Mouse (Mus musculus) midbrain, embryonic 13.5 days (tissue): Measurements from ENCODE around the gene Nacc1. TPM values are rescaled to one million over a fixed set of nuclear protein-coding genes. Genes with fewer than 3 reads are reported as not detected.
A peak's percentile ranks its signal among the peaks of the same experiment; 100 is the strongest.

Experiments
- ATAC-seq: fragments of 200-750 bp; cut with Nextera tagmentation; 2 replicates; pipeline ENCODE4 v1.8.0; 2017; ENCODE audit warnings: mild to moderate bottlenecking, moderate TSS enrichment, moderate library complexity
- H3K27ac ChIP-seq: fragments of 300-500 bp; sonication (generic); 2 replicates; pipeline ENCODE4 v1.5.1; 2015; ENCODE audit warnings: inconsistent platforms, mild to moderate bottlenecking, moderate library complexity
- H3K27me3 ChIP-seq: fragments of 300-500 bp; sonication (generic); 2 replicates; pipeline ENCODE4 v1.6.1; 2015; ENCODE audit warnings: mild to moderate bottlenecking, inconsistent platforms
- H3K36me3 ChIP-seq: fragments of 300-500 bp; sonication (generic); 2 replicates; pipeline ENCODE4 v1.6.1; 2015; ENCODE audit warnings: mild to moderate bottlenecking, inconsistent platforms
- H3K4me1 ChIP-seq: fragments of 300-500 bp; sonication (generic); replicated peaks from 2 replicates; pipeline ENCODE4 v1.6.1; 2015; ENCODE audit warnings: inconsistent platforms
- H3K4me2 ChIP-seq: fragments of 300-500 bp; sonication (generic); replicated peaks from 2 replicates; pipeline ENCODE4 v1.6.1; 2015; ENCODE audit warnings: moderate library complexity, mild to moderate bottlenecking, inconsistent platforms
- H3K4me3 ChIP-seq: fragments of 300-500 bp; sonication (generic); replicated peaks from 2 replicates; pipeline ENCODE4 v1.5.1; 2015; ENCODE audit warnings: mild to moderate bottlenecking, inconsistent platforms
- H3K9ac ChIP-seq: fragments of 300-500 bp; sonication (generic); replicated peaks from 2 replicates; pipeline ENCODE4 v1.6.1; 2015; ENCODE audit warnings: mild to moderate bottlenecking, inconsistent platforms
- H3K9me3 ChIP-seq: fragments of 300-500 bp; sonication (generic); 2 replicates; pipeline ENCODE4 v1.6.1; 2016; ENCODE audit warnings: mild to moderate bottlenecking, inconsistent platforms
- WGBS: fragments of 180-500 bp; shearing (Covaris S2); methylation state at CpG from one replicate; pipeline ENCODE4 v1.1.7; 2015; 5-methylcytosine and 5-hydroxymethylcytosine counted together
- polyA plus RNA-seq: library from polyadenylated mRNA; unstranded; fragments of >200 nt; fragmentation: Nextera tagmentation; extraction: Ambion mirVana; gene quantifications from 2 replicates; pipeline ENCODE4 v1.2.1, GENCODE M21; 2015

Gene Nacc1
- 16.8 and 17.3 TPM in 2 replicates for polyA plus RNA-seq

DNA sequence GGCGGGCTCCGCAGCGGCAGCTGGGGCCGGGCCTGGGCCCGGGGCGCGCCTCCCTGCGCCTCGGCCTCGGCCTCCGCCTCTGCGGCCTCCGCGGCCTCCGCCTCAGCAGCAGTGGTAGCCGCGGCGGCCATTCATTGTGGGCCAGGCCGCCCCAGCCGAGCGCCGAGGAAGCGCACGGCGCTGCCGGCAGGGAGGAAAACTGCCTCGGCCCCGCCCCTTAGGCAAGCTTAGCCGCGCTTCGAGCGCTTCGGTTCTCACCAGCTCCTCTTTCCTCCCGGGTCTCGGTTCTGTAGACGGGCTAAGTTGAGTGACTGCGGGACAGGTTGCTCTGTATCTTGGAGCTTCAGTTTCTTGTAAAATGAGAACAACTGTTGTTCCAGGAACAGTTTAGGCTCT lies at the start of gene Nacc1:
TSS of gene Nacc1 (minus strand) at position 158 of the 396 bp plus-strand sequence.
- H3K27me3 ChIP-seq = no peaks in the 10 kb centered on the region
- H3K27ac ChIP-seq = peak within 1 kb of the TSS; percentile 93
- H3K9me3 ChIP-seq = no peaks in the 10 kb centered on the region
- H3K9ac ChIP-seq = peak within 1 kb of the TSS; percentile 100
- H3K4me2 ChIP-seq = peak within 1 kb of the TSS; percentile 93
- peak within 1 kb of the TSS; percentile 99 for H3K4me3 ChIP-seq
- peak; percentile 87 for ATAC-seq
- peaks cover 51% of the 10 kb centered on the region for H3K4me1 ChIP-seq
- H3K36me3 ChIP-seq = peaks cover 18% of the 10 kb centered on the region
- WGBS = 1% methylated on average over 37 of the region's 37 CpGs

DNA sequence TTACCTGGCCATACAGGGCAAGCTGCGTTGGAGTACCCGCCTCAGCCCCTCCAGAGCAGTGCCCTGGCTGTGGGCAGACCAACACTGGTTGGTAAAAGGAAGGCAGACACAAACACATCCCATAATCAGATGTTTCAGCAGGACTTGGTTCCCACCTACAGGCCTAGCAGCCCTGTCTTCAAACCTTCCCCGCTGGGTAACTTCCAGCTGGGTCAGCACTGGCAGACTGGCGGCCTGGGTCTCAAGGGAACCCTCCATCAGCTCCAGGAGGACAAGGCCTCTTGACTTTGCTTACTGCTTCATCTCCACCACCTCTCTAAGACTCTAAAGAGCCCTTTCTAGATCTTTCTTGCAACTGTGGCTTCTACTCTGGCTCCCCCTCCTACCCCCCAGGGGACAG lies 48.9 kb upstream of the Nacc1 start:
- 85% methylated on average over 4 of the region's 4 CpGs for WGBS
- ATAC-seq = no peak
- Histone ChIP-seq H3K4me3 (no peak overlapping the region), H3K9ac (0 out of 2 replicates have a peak overlapping the region, but pooled peaks have one; percentile 5), H3K4me2 (no peak overlapping the region), H3K4me1 (peaks cover 76% of the 10 kb centered on the region), H3K27me3 (peaks cover 89% of the 10 kb centered on the region), H3K9me3 (no peaks in the 10 kb centered on the region), H3K27ac (no peak overlapping the region), H3K36me3 (no peaks in the 10 kb centered on the region)

DNA sequence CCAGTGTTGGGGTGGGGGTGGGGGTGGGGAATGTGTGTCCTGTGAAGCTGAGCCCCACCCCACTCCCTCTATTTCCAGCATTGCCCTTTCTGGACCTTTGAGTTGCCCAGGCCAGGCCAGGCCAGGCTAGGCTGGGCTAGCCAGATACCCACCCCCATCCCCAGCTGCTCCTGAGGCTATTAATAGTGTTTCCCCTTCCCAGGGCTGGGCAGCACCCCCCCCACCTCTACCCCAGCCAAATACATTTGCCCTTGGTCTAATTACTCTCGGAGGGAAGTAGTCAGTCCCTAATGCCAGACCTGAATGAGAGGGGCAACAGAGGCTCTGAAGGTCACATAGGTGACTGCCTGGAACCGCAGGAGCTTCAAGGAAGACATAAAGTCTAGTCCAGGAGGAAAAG lies 47.9 kb upstream of the Nacc1 start:
- ATAC-seq = no peak
- no peak overlapping the region for H3K4me2 ChIP-seq
- H3K4me1 ChIP-seq = peaks cover 77% of the 10 kb centered on the region
- H3K27ac ChIP-seq = no peak overlapping the region
- peaks cover 79% of the 10 kb centered on the region for H3K27me3 ChIP-seq
- H3K9ac ChIP-seq = no peak overlapping the region; the same call in 1 of the 2 replicates
- 35% methylated on average over 2 of the region's 2 CpGs for WGBS
- no peak overlapping the region for H3K4me3 ChIP-seq
- H3K9me3 ChIP-seq = no peaks in the 10 kb centered on the region
- H3K36me3 ChIP-seq = no peaks in the 10 kb centered on the region

DNA sequence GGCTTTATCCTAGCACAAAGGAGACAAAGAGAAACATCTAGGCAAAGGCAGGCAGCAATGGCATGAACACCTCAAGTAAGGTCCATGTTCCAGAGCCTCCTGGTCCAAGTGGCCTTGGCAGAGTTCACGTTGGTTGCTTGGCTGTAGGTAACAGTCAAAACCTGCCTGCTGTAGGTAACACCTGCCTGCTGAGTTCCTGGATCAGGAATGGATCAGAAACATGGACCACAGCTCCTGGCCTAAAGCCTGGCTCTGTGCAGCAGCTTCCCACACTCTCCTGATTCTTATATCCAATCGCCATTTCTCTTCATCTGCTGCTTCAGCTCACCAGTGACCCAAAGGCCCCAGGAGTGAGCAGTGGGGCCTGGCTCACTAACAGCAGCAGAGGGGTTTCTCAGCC lies 47.0 kb upstream of the Nacc1 start:
- H3K4me2 ChIP-seq = no peak overlapping the region
- H3K9me3 ChIP-seq = no peaks in the 10 kb centered on the region
- no peak overlapping the region for H3K27ac ChIP-seq
- 0 out of 2 replicates have a peak overlapping the region, but pooled peaks have one; percentile 2 for H3K9ac ChIP-seq
- no peaks in the 10 kb centered on the region for H3K36me3 ChIP-seq
- 88% methylated on average over 2 of the region's 2 CpGs for WGBS
- peaks cover 78% of the 10 kb centered on the region for H3K4me1 ChIP-seq
- H3K27me3 ChIP-seq = peaks cover 70% of the 10 kb centered on the region
- no peak for ATAC-seq
- H3K4me3 ChIP-seq = no peak overlapping the region

DNA sequence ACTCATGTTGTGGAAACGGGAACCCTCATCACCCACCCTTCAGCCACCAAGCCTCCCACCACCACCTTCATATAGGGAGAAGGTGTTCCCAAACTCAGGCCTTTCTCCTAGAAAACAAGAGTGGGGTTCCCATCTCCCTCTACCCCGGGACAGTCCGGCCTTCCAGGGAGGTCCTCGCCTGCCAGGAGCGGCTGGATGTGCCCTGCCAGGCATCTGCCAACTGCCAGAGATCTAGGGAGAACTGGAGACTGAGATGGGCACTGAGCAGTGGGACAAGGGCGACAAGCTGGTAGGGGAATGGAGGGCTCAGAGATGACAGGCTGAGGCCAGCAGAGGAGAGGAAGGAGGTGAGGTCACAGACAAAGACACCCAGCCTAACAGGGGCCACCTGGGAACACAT lies 46.3 kb upstream of the Nacc1 start:
- H3K4me3 ChIP-seq = no peak overlapping the region
- H3K9me3 ChIP-seq = no peaks in the 10 kb centered on the region
- peaks cover 63% of the 10 kb centered on the region for H3K27me3 ChIP-seq
- ATAC-seq = no peak
- H3K4me1 ChIP-seq = peaks cover 79% of the 10 kb centered on the region
- no peak overlapping the region for H3K4me2 ChIP-seq
- WGBS = 84% methylated on average over 6 of the region's 6 CpGs
- no peaks in the 10 kb centered on the region for H3K36me3 ChIP-seq
- no peak overlapping the region for H3K27ac ChIP-seq
- no peak overlapping the region for H3K9ac ChIP-seq

DNA sequence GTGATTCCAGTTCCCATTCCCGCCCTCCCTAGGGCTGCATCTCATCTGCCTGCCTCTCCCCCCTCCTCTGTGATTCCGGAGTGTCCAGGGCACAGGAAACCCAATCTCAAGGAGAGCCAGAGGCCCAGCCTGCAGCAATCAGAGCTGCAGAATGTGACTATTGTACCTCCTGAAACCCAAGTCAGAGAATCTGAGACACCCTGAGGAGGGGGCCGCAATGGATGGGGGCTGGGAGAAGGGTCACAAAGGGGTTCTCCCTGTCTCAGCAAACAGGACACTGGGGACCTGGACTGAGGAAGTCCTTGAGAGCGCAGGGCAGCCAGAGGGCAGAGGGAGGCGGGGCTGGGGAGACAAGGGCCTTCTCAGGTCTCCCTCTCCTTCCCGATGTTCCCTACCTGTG lies 45.3 kb upstream of the Nacc1 start:
- Histone ChIP-seq H3K27me3 (peaks cover 53% of the 10 kb centered on the region), H3K4me1 (peaks cover 79% of the 10 kb centered on the region), H3K36me3 (no peaks in the 10 kb centered on the region), H3K9ac (peak overlapping the region; percentile 36; the same call in 1 of the 2 replicates), H3K9me3 (no peaks in the 10 kb centered on the region), H3K27ac (0 out of 2 replicates have a peak overlapping the region, but pooled peaks have one; percentile 90), H3K4me2 (no peak overlapping the region), H3K4me3 (no peak overlapping the region)
- 67% methylated on average over 6 of the region's 6 CpGs for WGBS
- ATAC-seq = no peak

DNA sequence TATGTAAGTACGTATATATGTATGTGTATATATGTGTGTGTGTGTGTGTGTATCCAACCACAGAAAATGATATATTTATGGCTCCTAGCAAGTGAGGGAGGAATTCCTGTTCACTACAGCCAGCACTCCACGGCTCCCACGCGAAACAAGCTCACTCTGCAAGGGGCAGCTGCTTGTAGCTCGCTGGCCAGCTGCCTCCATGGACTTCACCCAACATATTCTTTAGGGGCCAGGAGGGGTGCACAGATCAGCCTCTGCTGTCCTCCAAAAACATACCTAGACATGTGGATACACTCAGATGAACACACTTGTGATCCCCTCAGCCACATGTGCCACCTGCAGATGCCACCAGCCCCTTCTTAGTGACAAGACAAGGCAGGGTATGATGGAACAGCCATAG lies 44.9 kb upstream of the Nacc1 start:
- Histone ChIP-seq H3K4me1 (peaks cover 78% of the 10 kb centered on the region), H3K4me3 (no peak overlapping the region), H3K36me3 (peaks cover 2% of the 10 kb centered on the region; the same call in 1 of the 2 replicates), H3K9ac (0 out of 2 replicates have a peak overlapping the region, but pooled peaks have one; percentile 36), H3K9me3 (no peaks in the 10 kb centered on the region), H3K27me3 (peaks cover 49% of the 10 kb centered on the region), H3K4me2 (no peak overlapping the region), H3K27ac (peak overlapping the region; percentile 90; the same call in 1 of the 2 replicates)
- 78% methylated on average over 5 of the region's 5 CpGs for WGBS
- no peak for ATAC-seq

DNA sequence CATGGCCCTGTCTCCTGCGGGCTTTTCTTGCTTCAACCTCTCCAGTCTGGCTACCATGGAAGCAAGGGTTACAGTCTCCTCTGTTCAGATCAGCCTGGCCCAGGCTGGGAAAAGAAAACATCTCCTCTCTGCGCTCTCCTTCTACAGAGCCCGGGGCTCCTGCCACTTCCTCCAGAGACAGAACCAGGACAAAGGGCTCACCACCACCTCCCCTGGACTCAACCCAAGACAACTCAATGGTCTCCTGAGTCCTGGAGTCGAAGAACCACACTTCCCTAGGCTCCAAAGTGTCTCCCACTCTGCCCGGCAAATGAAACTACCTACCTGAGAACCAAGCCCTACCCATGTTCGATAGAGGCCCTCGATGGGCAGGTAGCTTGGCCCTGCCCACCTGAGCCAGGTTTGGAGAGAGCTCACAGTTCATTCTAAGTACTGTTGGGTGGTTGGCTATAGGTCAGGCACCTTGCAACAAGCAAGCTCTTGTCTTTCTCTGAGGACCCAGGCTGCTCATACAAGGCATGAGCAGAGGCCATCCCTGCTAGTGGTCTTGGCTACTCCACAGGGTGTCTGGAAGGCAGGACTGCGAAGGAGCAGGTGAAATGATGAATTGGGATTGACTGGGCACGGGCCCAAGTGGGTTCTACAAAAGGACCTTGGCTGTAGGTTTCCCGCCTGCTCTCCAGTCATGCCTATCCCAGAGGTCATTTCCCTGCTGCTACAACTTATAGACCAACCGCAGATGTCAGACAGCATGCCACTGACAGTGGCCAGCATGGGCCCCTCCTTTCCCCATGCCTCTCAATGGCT lies 43.9 kb upstream of the Nacc1 start:
- Histone ChIP-seq H3K4me2 (no peak overlapping the region), H3K27ac (peak overlapping the region; percentile 90), H3K4me3 (no peak overlapping the region), H3K4me1 (peaks cover 74% of the 10 kb centered on the region), H3K36me3 (peaks cover 3% of the 10 kb centered on the region; the same call in 1 of the 2 replicates), H3K27me3 (peaks cover 39% of the 10 kb centered on the region), H3K9ac (peak overlapping the region; percentile 4; the same call in 1 of the 2 replicates), H3K9me3 (no peaks in the 10 kb centered on the region)
- WGBS = 68% methylated on average over 11 of the region's 11 CpGs
- no peak for ATAC-seq

DNA sequence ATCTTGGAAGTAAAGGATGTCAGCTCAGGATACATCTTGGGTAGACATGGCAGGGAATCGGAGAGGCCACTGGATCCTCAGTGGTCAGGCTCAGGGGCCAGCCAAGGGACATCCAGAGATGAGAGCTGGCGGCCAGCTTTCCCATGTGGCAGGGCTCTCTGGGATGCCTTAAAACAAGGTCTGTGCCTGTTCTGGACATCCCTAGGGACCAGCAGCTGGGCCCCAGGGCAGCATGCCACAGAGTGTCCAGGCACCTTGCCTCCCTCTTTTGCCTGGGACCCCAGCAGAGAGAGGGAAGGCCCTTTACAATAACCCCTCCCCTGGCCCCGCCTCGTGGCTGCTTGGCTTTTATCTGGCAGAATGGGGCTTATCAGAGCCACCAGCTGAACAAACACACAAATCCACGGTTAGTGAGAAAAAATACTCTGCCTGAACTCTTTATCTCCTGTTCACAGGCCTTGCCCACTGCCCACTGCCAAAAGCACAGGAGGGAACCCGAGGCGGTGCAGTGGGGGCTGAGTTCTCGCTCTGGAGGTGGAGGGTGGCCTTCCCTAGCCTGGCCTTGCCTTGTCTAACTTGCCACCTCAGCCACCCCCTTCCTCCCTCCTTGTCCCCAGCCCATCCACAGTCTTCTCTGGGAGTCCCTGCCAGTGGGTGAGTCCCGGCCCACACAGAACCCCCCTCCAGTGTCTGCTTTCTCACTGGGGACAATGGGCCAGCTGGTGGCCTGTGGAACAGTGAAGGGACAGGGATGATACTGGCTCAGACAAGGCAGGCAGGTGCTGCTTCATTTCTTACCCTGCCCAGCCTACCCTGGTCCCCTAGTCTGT lies 43.1 kb upstream of the Nacc1 start:
- H3K36me3 ChIP-seq = peaks cover 3% of the 10 kb centered on the region; the same call in 1 of the 2 replicates
- peaks cover 32% of the 10 kb centered on the region for H3K27me3 ChIP-seq
- no peaks in the 10 kb centered on the region for H3K9me3 ChIP-seq
- no peak overlapping the region for H3K4me3 ChIP-seq
- WGBS = 28% methylated on average over 9 of the region's 9 CpGs
- H3K4me1 ChIP-seq = peaks cover 75% of the 10 kb centered on the region
- peak overlapping the region; percentile 10; the same call in 1 of the 2 replicates for H3K9ac ChIP-seq
- ATAC-seq = peak; percentile 70
- H3K4me2 ChIP-seq = no peak overlapping the region
- H3K27ac ChIP-seq = peak overlapping the region; percentile 90

DNA sequence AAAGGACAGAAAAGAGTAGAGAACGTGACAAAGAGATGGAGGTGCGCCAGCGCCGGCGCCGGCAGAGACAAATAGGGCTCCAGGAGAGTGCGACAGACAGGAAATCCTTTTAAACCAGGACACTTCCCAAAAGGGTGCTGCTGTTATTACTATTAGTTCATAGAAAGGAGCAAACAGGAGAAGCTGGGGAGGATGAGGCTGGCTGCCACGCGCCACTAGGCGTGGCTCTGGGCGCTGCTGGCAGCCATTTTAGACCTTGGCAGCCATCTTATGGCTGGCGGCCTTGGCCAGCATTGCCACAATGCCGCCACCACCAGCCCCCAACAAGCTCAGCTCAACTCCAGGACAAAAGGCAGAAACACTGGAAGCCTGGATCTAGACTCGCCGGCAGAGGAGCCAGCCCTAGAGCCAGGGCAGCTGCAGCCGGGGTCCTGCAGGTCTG lies 42.3 kb upstream of the Nacc1 start:
- Histone ChIP-seq H3K27me3 (peaks cover 26% of the 10 kb centered on the region), H3K9me3 (no peaks in the 10 kb centered on the region), H3K27ac (peak overlapping the region; percentile 90), H3K4me2 (no peak overlapping the region), H3K9ac (no peak overlapping the region), H3K4me3 (no peak overlapping the region), H3K36me3 (peaks cover 3% of the 10 kb centered on the region; the same call in 1 of the 2 replicates), H3K4me1 (peaks cover 83% of the 10 kb centered on the region)
- WGBS = 88% methylated on average over 16 of the region's 16 CpGs
- no peak for ATAC-seq

DNA sequence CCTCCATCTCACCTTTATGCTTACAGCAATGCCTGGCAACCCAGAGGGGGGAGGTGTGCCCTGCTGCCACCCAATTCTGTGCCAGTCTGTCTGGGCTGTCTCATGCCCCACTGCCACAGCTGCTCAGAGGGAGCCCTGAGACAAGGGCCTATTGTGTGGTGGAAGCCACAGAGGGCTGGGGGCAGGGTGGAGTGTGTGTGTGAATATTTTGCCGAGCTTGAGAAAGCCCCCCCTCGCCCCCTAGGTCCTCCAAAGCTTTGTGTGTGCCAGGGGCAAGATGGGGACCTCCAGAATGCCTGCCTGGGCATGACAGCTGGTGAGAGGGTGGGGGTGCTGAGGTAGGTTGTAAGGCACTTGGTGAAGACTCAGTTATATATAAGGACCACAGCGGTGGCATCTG lies 40.8 kb upstream of the Nacc1 start:
- Histone ChIP-seq H3K9ac (no peak overlapping the region), H3K4me1 (peaks cover 92% of the 10 kb centered on the region), H3K9me3 (no peaks in the 10 kb centered on the region), H3K4me2 (no peak overlapping the region), H3K4me3 (no peak overlapping the region), H3K36me3 (peaks cover 3% of the 10 kb centered on the region; the same call in 1 of the 2 replicates), H3K27ac (peak overlapping the region; percentile 90), H3K27me3 (peaks cover 16% of the 10 kb centered on the region)
- ATAC-seq = peak; percentile 74
- WGBS = 47% methylated on average over 3 of the region's 3 CpGs

DNA sequence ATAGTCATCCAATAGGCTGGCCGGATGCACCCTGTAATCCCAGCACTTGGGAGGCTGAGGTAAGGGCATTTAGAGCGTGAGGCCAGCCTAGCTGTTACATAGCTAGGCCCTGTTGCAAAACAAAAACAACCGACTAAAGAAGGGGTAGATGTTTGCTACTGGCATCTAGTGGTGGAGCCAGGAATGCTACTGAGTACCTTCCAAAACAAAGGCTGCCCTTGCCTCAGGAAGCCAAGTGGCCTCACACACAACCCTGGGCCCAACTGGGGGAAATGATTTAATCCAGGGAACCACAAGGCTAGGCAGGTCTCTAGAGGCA lies 38.2 kb upstream of the Nacc1 start:
- Histone ChIP-seq H3K9me3 (no peaks in the 10 kb centered on the region), H3K27ac (peak overlapping the region; percentile 51), H3K4me3 (no peak overlapping the region), H3K4me1 (peaks cover 78% of the 10 kb centered on the region), H3K4me2 (no peak overlapping the region), H3K9ac (no peak overlapping the region), H3K27me3 (peaks cover 11% of the 10 kb centered on the region; the same call in 1 of the 2 replicates), H3K36me3 (peaks cover 8% of the 10 kb centered on the region; the same call in 1 of the 2 replicates)
- no peak for ATAC-seq
- WGBS = 19% methylated on average over 3 of the region's 3 CpGs
